Mouse (Mus musculus) intestine, embryonic 16.5 days (tissue): ENCODE measurements at regions not wholly inside any gene's neighbourhood (a gene's known extent, or its start where the extent isn't known, plus 50 kb on each side); places are given as distances from the start of the nearest gene placed in this dataset.

ENCODE experiments used
- ATAC-seq: fragments of 200-750 bp; cut with Nextera tagmentation; 2 replicates; pipeline ENCODE4 v1.8.0; 2017; ENCODE audit warnings: moderate TSS enrichment, moderate library complexity
- H3K27ac ChIP-seq: fragments of 300-500 bp; sonication (generic); 2 replicates; pipeline ENCODE4 v1.5.1; 2014; ENCODE audit warnings: mild to moderate bottlenecking, low read length
- H3K27me3 ChIP-seq: fragments of 300-500 bp; sonication (generic); replicated peaks from 2 replicates; pipeline ENCODE4 v1.6.1; 2014; ENCODE audit warnings: low read length, control low read depth, mixed read lengths; ENCODE audit not compliant: control insufficient read depth, insufficient read depth
- H3K36me3 ChIP-seq: fragments of 300-500 bp; sonication (generic); 2 replicates; pipeline ENCODE4 v1.6.1; 2014; ENCODE audit warnings: low read length, control low read depth; ENCODE audit not compliant: control insufficient read depth, insufficient read depth
- H3K4me1 ChIP-seq: fragments of 300-500 bp; sonication (generic); 2 replicates; pipeline ENCODE4 v1.6.1; 2014; ENCODE audit warnings: low read length, control low read depth, mixed read lengths; ENCODE audit not compliant: control insufficient read depth, insufficient read depth
- H3K4me2 ChIP-seq: fragments of 300-500 bp; sonication (generic); 2 replicates; pipeline ENCODE4 v1.6.1; 2014; ENCODE audit warnings: low read depth, low read length, control low read depth
- H3K4me3 ChIP-seq: fragments of 300-500 bp; sonication (generic); 2 replicates; pipeline ENCODE4 v1.5.1; 2014; ENCODE audit warnings: mild to moderate bottlenecking, low read length
- H3K9ac ChIP-seq: fragments of 300-500 bp; sonication (generic); 2 replicates; pipeline ENCODE4 v1.6.1; 2014; ENCODE audit warnings: low read depth, low read length
- H3K9me3 ChIP-seq: fragments of 300-500 bp; sonication (generic); 2 replicates; pipeline ENCODE4 v1.6.1; 2016; ENCODE audit warnings: low read length, control low read depth; ENCODE audit not compliant: control insufficient read depth
- WGBS: fragments of 180-500 bp; shearing (Covaris S2); extraction: QIAGEN DNeasy Blood & Tissue Kit; methylation state at CpG from one replicate; pipeline ENCODE4 v1.1.7; 2014; 5-methylcytosine and 5-hydroxymethylcytosine counted together

DNA sequence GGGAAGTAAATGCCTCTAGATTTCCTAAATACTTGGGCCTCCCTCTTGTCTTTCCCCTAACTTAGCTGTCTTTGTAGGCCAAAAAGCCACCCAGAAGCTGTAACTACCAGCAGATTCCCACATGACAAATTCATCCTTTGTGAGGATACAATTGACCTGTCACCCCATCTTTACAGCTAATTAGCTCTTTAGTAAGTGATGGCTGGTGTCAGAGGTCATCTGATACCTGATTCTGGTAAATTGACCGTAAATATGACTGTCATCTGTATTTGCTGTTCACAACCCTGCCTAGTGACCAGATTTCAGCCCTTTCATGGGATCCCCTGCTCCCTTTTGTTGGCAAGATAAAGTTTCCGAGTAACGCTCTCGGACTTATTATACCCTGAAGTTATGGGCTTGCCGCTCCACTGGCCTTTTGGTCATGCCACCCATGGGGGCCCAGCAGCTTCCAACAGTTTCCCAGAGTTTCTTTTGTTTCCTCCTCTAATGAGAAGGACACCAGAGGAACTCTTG lies 279.5 kb downstream of the Gpat3 start:
- no peaks in the 10 kb centered on the region for H3K9me3 ChIP-seq

DNA sequence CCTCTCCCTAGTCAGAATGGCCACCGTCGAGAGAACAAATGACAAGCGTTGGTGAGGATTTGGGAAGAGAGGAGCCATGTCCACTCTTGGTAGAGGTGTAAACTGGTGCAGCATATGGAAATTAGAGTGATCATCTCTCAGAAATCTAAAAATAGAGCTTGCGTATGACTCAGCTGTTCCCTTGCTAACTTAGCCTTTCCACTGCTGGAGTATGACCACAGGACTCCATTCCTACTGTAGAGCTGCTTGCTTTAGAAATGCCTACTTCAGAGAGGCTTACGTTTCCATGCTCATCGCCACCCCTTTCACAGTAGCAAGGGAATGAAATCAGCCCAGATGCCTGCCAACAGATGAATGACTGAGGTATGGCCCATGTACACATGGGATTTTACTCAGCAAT lies 277.4 kb downstream of the Gpat3 start:
- no peaks in the 10 kb centered on the region for H3K36me3 ChIP-seq
- no peak overlapping the region for H3K4me3 ChIP-seq
- no peak overlapping the region for H3K4me2 ChIP-seq
- H3K27ac ChIP-seq = no peak overlapping the region
- no peaks in the 10 kb centered on the region for H3K4me1 ChIP-seq
- no peaks in the 10 kb centered on the region for H3K27me3 ChIP-seq
- no peaks in the 10 kb centered on the region for H3K9me3 ChIP-seq
- WGBS = 92% methylated on average over 6 of the region's 6 CpGs
- ATAC-seq = no peak
- no peak overlapping the region for H3K9ac ChIP-seq

More for the DNA sequence above, 279.5 kb downstream of the Gpat3 start:
- Histone ChIP-seq H3K4me3 (no peak overlapping the region), H3K4me1 (no peaks in the 10 kb centered on the region), H3K9ac (no peak overlapping the region), H3K4me2 (no peak overlapping the region), H3K27me3 (no peaks in the 10 kb centered on the region), H3K27ac (no peak overlapping the region), H3K36me3 (no peaks in the 10 kb centered on the region)
- WGBS = 59% methylated on average over 5 of the region's 5 CpGs
- ATAC-seq = no peak

- H3K9me3 ChIP-seq = no peaks in the 10 kb centered on the region
- H3K9ac ChIP-seq = no peak overlapping the region
- H3K27ac ChIP-seq = no peak overlapping the region
- ATAC-seq = no peak
- H3K36me3 ChIP-seq = no peaks in the 10 kb centered on the region
- 48% methylated on average over 5 of the region's 5 CpGs for WGBS
- no peak overlapping the region for H3K4me2 ChIP-seq
- H3K27me3 ChIP-seq = no peaks in the 10 kb centered on the region
- H3K4me3 ChIP-seq = no peak overlapping the region
- H3K4me1 ChIP-seq = no peaks in the 10 kb centered on the region
These were observed 275.1 kb downstream of the Gpat3 start for GRCm38 (mm10) chr5:101120509-101121201.

GRCm38 (mm10) chr5:101112151-101112769 lies 266.7 kb downstream of the Gpat3 start:
- no peak overlapping the region for H3K9ac ChIP-seq
- no peaks in the 10 kb centered on the region for H3K36me3 ChIP-seq
- H3K4me2 ChIP-seq = no peak overlapping the region
- no peak for ATAC-seq
- no peaks in the 10 kb centered on the region for H3K9me3 ChIP-seq
- 36% methylated on average over 7 of the region's 7 CpGs for WGBS
- H3K4me1 ChIP-seq = no peaks in the 10 kb centered on the region
- no peak overlapping the region for H3K4me3 ChIP-seq
- no peaks in the 10 kb centered on the region for H3K27me3 ChIP-seq
- no peak overlapping the region for H3K27ac ChIP-seq

DNA sequence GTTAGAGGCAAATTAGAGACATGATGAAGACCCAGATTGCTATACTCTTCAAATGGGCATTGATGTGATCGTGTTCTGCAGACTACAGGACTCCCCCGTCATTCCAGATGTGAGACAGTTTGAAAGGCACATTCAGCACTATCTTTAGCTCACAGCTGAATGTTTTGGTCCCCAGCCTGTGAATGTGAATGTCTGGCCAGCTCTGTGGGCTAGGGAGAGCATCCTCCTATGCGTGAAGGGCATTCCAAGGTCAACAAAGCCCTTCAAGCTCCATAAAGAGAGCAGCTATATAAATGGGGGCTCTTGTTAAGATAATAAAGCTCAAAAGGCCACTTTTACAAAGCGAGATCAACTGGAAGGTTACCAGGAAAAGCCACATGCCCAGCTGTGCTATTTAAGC lies 266.1 kb downstream of the Gpat3 start:
- Histone ChIP-seq H3K4me3 (no peak overlapping the region), H3K36me3 (no peaks in the 10 kb centered on the region), H3K4me2 (no peak overlapping the region), H3K9ac (no peak overlapping the region), H3K9me3 (no peaks in the 10 kb centered on the region), H3K4me1 (no peaks in the 10 kb centered on the region), H3K27ac (no peak overlapping the region), H3K27me3 (no peaks in the 10 kb centered on the region)
- ATAC-seq = no peak
- 58% methylated on average over 4 of the region's 4 CpGs for WGBS

GRCm38 (mm10) chr5:101100975-101101699 lies 255.6 kb downstream of the Gpat3 start:
- no peak overlapping the region for H3K4me3 ChIP-seq
- no peak overlapping the region for H3K27ac ChIP-seq
- no peaks in the 10 kb centered on the region for H3K27me3 ChIP-seq
- no peaks in the 10 kb centered on the region for H3K4me1 ChIP-seq
- ATAC-seq = no peak
- no peaks in the 10 kb centered on the region for H3K9me3 ChIP-seq
- H3K9ac ChIP-seq = no peak overlapping the region
- no peaks in the 10 kb centered on the region for H3K36me3 ChIP-seq
- H3K4me2 ChIP-seq = no peak overlapping the region
- WGBS = 74% methylated on average over 11 of the region's 11 CpGs

DNA sequence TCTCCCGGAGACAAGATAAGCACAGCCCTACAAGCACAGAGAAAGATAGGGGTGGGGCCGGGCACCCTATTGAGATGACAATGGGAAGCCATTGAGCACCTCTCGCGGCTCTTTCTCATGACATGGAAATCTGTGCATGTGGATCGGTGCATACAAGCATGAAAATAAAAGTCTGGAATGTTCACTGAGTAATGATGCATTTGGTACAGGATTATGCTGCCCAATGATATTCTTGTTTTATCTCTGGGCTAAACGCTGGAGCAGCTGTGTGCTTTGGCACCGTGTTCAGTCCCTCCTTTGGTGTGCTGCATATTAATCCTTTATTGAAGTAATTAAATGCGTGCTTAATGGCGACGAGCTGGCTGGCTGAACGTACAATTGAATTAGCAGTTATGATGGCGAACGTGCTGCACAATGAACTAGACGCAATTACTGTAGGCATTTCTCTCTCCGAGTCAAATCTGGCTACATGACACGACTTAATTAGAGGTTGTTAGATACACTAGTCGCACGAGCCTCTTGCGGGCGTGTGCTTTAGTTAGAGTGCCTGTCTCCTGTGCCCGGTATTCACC lies 245.6 kb downstream of the Gpat3 start:
- Histone ChIP-seq H3K27me3 (no peaks in the 10 kb centered on the region), H3K4me2 (no peak overlapping the region), H3K36me3 (no peaks in the 10 kb centered on the region), H3K9me3 (no peaks in the 10 kb centered on the region), H3K4me3 (no peak overlapping the region), H3K27ac (no peak overlapping the region), H3K9ac (no peak overlapping the region), H3K4me1 (no peaks in the 10 kb centered on the region)
- no peak for ATAC-seq
- WGBS = 69% methylated on average over 21 of the region's 21 CpGs

GRCm38 (mm10) chr5:101090415-101091026 lies 245.0 kb downstream of the Gpat3 start:
- Histone ChIP-seq H3K27me3 (no peaks in the 10 kb centered on the region), H3K9me3 (no peaks in the 10 kb centered on the region), H3K27ac (no peak overlapping the region), H3K4me3 (no peak overlapping the region), H3K4me2 (no peak overlapping the region), H3K36me3 (no peaks in the 10 kb centered on the region), H3K9ac (no peak overlapping the region), H3K4me1 (no peaks in the 10 kb centered on the region)
- 61% methylated on average over 7 of the region's 7 CpGs for WGBS
- no peak for ATAC-seq

DNA sequence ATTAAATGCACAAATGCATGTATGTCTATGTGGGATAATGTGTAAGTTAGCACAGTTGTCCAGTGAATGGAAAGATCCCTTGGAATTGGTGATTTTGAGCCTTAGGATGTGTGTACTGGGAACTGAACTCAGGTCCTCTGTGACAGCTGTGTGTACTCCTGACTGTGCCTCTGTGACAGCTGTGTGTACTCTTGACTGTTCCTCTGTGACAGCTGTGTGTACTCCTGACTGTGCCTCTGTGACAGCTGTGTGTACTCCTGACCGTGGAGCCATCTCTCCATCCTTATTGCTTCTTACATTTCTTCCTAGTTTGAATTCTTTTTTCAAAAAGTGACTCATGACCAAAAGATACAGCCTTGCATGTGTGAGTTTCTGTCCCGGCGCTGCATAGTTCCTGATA lies 239.7 kb downstream of the Gpat3 start:
- no peaks in the 10 kb centered on the region for H3K27me3 ChIP-seq
- WGBS = 67% methylated on average over 3 of the region's 3 CpGs

More for the DNA sequence above, 239.7 kb downstream of the Gpat3 start:
- Histone ChIP-seq H3K9ac (no peak overlapping the region), H3K36me3 (no peaks in the 10 kb centered on the region), H3K27ac (no peak overlapping the region), H3K4me2 (no peak overlapping the region), H3K4me3 (no peak overlapping the region), H3K4me1 (no peaks in the 10 kb centered on the region), H3K9me3 (no peaks in the 10 kb centered on the region)
- ATAC-seq = no peak
